Mouse (Mus musculus) frontal cortex, adult (tissue): ENCODE results near the gene Acsl6.

Experiments
- ATAC-seq: cut with Nextera tagmentation; 2 replicates; pipeline ENCODE4 v1.9.2; 2017; ENCODE audit warnings: mild to moderate bottlenecking, moderate library complexity, mixed read lengths; ENCODE audit not compliant: low TSS enrichment

Acsl6 gene

DNA sequence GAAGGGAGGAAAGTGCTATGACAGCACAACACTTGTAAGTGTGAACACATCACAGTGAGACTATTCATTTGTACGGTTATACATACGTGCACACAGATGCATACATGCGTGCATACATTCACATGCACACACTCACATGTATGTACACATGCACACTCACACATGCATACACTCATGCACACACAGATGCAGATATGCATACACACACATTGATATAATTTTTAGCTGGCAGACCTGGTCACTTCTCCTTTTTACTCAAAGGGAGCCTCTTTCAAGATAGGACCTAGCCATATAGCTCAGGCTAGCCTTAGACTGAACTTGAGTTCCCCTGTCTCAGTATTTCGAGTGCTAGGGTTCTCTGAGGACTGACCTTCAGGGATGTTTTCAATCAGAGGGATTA lies 87.7 kb downstream of the Acsl6 start:
- ATAC-seq: no peak

- ATAC-seq: no peak
Measured at GRCm38 (mm10) chr11:54396686-54397085, 93.1 kb downstream of the Acsl6 start.

DNA sequence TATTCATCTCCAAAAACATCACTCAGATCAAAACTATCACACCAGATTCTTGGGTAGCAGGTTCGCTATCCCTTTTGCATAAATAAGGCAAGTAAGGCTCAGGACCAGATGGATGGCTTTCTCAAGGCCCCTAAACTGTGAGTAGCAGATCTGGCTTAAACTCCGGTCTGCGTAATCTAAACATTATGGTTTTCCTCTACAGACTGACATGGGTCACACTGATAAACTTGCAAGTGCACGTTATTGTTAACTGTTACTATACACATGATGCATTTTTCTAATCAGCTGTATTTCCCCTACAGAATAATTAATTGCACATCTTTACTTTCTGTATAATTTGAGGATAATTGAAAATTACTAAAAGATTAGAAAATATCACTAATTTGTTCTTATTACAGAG lies 94.5 kb downstream of the Acsl6 start:
- ATAC-seq: no peak

DNA sequence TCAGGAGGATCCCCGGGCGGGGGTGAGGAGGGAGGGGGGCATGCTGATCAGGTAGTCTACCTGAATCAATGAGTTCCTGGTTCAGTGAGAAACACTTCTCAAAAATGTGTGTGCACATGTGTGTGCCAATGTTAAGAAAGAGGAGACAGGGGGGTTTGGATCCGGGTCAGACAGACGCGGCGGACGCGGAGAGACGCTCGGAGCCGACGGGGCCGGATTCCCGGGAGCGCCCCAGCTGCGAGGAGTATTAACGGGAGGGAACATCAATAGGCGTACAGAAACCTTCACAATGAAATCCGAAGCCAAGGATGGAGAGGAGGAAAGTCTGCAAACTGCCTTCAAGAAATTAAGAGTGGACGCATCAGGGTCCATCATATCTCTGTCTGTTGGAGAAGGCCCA lies 97.2 kb downstream of the Acsl6 start:
- peak; percentile 65; the same call in 1 of the 2 replicates for ATAC-seq

- ATAC-seq: no peak
Measured at GRCm38 (mm10) chr11:54404885-54405284, 101.3 kb downstream of the Acsl6 start.

GRCm38 (mm10) chr11:54406930-54407546 lies 103.4 kb downstream of the Acsl6 start:
- no peak for ATAC-seq

DNA sequence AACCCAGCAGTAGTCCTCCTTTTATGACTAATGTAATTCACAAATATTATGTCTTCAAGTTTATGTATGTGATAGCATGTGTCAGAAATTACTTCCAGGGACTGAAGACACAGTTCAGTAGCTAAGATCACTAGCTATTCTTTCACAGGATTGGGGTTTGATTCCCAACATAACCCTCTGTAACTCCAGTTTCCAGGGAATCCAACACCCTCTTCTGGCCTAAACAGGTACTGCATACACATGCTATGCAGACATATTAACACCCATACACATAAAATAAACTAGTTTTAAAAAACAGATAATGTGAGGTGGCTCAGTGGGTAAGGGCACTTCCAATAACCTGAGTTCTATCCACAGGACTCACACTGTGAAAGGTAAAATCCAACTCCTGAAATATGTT lies 107.0 kb downstream of the Acsl6 start:
- no peak for ATAC-seq

GRCm38 (mm10) chr11:54413017-54413416 lies 109.4 kb downstream of the Acsl6 start:
- peak; percentile 77 for ATAC-seq
